Mouse (Mus musculus) regulatory T cell (primary cell): ENCODE results near the gene Zfp853.

ENCODE experiments used
- in situ Hi-C: fragments of 300-600 bp; cut with MboI, MseI; formaldehyde crosslinking; loops from one replicate; pipeline ENCODE4 v1.15.1; 2025; ENCODE audit warnings: high pct_unique_total_duplicates

Gene Zfp853

DNA sequence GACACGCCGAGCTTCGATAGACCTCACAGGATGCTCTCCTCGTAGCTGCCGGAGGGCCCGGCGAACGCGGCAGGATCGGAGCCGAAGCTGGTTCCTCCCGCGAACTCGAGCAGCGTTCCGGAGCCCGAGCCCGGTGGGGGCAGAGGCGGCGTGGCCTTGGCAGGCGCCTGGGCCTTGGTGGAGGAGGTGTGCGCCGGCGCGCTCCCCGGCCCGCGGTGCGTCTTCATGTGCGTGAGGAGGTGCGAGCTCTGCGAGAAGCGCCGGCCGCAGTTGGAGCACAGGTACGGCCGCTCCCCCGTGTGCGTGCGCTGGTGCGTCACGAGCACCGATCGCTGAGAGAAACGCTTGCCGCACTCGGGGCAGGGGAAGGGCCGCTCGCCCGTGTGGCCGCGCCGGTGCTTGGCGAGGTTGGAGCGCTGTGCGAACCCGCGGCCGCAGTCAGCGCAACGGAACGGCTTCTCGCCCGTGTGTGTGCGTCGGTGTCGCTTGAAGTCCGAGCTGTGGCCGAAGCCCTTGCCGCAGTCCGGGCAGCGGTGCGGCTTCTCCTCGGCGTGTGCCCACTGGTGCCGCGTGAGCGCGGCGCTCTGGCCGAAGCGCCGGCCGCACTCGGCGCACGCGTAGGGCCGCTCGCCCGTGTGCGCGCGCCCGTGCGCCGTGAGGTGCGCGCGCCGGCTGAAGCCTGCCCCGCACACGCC, 40.1 kb downstream of the Zfp853 start:
- in situ Hi-C loops = no loop called here

DNA sequence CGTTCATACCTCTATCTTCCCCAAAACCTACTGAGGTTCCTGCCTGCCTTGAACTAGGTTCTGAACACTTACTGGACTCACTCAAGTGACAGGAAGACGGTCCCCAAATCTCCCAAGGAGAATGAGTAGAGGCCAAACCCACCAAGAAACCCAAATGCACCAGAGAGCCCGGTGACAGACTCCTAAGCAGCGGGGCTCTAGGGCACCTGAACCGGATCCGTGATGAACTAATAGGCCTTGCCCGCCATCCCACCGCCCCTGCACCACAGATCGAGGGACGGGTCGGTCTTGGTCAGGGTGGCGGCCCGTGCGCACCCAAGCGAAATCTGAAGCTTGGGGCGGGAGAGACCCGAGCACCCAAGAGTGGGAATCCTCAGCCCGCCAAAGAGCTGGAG, 40.6 kb downstream of the Zfp853 start:
- in situ Hi-C loops = no loop called here

DNA sequence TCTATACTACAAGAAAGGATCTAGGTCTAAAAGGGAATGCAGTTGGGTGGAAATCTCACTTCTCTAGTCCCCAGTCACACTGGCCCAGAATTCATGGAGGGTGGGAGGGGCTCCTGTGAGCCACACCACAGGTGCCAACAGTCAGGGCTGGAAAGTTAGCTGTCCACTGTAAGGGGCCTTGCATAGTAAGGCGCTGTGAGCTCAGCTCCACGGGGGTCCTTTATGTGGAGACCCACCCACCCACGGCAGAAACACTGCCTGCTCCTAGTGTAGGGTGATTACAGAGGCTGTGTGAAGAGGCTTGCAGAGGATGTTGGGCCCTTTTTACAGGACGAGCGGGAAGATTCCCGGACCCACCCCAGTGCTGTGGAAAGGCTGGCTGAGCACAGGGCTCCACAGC, 41.4 kb downstream of the Zfp853 start:
- in situ Hi-C loops = no loop called here

DNA sequence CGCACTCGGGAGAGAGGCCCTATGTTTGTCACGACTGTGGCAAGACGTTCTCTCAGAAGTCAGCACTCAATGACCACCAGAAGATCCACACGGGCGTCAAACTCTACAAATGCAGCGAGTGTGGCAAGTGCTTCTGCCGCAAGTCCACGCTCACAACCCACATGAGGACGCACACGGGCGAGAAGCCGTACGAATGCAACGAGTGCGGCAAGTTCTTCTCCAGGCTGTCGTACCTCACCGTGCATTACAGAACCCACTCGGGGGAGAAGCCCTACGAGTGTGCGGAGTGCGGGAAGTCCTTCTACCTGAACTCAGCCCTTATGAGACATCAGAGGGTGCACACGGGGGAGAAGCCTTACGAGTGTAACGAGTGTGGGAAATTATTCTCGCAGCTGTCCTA, 48.5 kb downstream of the Zfp853 start:
- in situ Hi-C loops = no loop called here
